Mouse (Mus musculus) bone marrow, adult 2 months (tissue): ENCODE measurements around the gene Arid1a.

Source experiments
- CTCF ChIP-seq: fragments of 200-500 bp; IDR thresholded peaks from 2 replicates; pipeline ENCODE4 v1.5.1; 2011; ENCODE audit warnings: low read length, control low read depth; ENCODE audit not compliant: control insufficient read depth, insufficient read depth
- POLR2A ChIP-seq: fragments of 200-500 bp; IDR thresholded peaks from 2 replicates; pipeline ENCODE4 v1.6.1; 2011; ENCODE audit warnings: low read depth, mild to moderate bottlenecking, control low read depth, low read length, borderline replicate concordance; ENCODE audit not compliant: control insufficient read depth

DNA sequence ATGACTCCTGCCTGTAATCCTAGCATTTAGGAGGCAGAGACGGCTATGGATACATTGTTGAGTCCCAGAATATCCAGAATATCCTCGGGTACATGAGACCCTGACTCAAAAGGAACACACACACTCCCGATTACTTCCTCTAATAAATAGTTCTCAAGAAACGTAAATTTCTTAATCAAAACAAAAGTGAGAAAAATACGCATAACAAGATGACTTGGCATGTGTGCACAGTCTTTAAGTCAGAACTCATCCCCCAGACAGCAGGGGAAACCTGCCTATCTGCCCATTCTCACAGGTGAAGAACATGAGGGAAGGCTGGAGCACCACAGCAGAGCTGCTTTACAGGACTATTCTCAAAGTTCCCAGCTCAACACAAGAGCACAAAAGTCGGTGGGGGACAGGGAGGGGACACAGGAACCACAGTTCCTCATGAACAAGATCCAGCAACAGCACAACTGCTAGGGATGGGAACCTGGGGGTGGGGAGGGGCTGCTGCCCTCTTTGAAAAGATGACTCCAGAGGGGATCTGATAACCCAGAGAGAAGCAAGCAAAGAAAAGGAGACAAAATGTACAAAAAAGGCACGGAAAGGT, 6.3 kb downstream of the Arid1a start:
- TF ChIP-seq POLR2A (no peak), CTCF (no peak)
